Comparison of ENCODE assay signal across 8 mouse cellular contexts in the genomic region with DNA sequence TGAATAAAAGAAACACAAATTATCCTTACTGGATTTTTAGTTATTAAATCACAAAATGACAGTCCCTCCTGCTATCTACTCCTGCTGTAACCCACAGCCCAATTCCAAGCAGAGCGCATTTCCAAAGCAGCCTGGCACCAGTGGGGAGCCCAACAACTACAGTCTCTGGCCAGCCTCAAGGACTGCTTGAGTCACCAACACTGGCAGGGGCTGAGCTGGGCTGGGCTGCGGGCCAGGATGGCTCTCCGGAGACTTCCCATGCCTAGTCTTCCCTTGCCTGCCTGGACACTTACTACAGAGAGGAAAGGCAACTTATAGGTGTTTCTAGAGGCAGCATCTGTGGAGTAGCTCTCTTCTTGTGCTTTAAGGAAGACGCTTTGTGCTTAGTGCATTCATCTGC. TPM values are rescaled to one million over a fixed set of nuclear protein-coding genes. Genes with fewer than 3 reads are reported as not detected.
DNase-seq lines count a peak whose midpoint lies in the region; ATAC-seq and TF ChIP-seq lines count a peak whose summit lies in the region.
"Had no signal": no experiment of that assay in that cellular context is flagged by ENCODE, and none has a peak within 500 bp of the region (broad histone marks: within the 10 kb centered on the region; RNA-seq: fewer than 3 reads in every experiment).

No protein-coding gene starts in this region.

- POLR2A ChIA-PET in Patski (lab: Charles Lee): interaction anchor here (1.1 kb wide), 1 partner anchor 110 kb away, joined by 3 read pairs; no protein-coding TSS in a partner anchor

- peak; percentile 93 for DNase-seq in MN1 (ENCODE audit: low spot score)
- DNase-seq in Patski (ENCODE audit: low read depth, low spot score): no peak
- DNase-seq in cerebellum, postnatal 36 days: peak; percentile 96
- peak; percentile 77 for DNase-seq in layer of hippocampus, adult 9-11 months
- DNase-seq in right cerebral cortex, postnatal 25 days: peak; percentile 52
- no peak for DNase-seq in thymus, adult 18-20 months
- no peak for DNase-seq in thymus, postnatal 10 days (ENCODE audit: low spot score in 2 of 2)

- no peak for TF ChIP-seq CTCF in Patski (IDR thresholded peaks at IDR 0.05)

- peak; percentile 62 for ATAC-seq in Patski

- in situ Hi-C loops in Patski (cut with MboI; ENCODE audit: low pct_unique_long_range_greater_than_20kb): no loop called here

- CTCF ChIA-PET in Patski (lab: Charles Lee): interaction anchor here (1.2 kb wide), 1 partner anchor 19 kb away, joined by 3 read pairs; no protein-coding TSS in a partner anchor

- H3K27me3 ChIP-seq in Patski: no peaks in the 10 kb centered on the region
- H3K27me3 ChIP-seq: stomach, embryonic 15.5 days had no signal

RNA-seq across cellular contexts. Expression of a gene that starts 48.6 kb away (rescaled TPM):
- polyA plus RNA-seq in Patski (2021): 34.9 TPM

Comparison
In these comparisons a context has a peak if more than half of its experiments do, and no peak if none do; other contexts are left out.
1. DNase-seq: peak in MN1 (single experiment), cerebellum, postnatal 36 days (2 of 2), layer of hippocampus, adult 9-11 months (single experiment) and right cerebral cortex, postnatal 25 days (single experiment); none in Patski (single experiment), thymus, adult 18-20 months (0 of 2) and thymus, postnatal 10 days (0 of 2).